Mouse (Mus musculus) kidney, adult 9 months (tissue): ENCODE results near the gene Gm44503.

Experiments used
- DNase-seq: peaks from one replicate; pipeline ENCODE4 v3.0.0; 2022

Gene Gm44503

DNA sequence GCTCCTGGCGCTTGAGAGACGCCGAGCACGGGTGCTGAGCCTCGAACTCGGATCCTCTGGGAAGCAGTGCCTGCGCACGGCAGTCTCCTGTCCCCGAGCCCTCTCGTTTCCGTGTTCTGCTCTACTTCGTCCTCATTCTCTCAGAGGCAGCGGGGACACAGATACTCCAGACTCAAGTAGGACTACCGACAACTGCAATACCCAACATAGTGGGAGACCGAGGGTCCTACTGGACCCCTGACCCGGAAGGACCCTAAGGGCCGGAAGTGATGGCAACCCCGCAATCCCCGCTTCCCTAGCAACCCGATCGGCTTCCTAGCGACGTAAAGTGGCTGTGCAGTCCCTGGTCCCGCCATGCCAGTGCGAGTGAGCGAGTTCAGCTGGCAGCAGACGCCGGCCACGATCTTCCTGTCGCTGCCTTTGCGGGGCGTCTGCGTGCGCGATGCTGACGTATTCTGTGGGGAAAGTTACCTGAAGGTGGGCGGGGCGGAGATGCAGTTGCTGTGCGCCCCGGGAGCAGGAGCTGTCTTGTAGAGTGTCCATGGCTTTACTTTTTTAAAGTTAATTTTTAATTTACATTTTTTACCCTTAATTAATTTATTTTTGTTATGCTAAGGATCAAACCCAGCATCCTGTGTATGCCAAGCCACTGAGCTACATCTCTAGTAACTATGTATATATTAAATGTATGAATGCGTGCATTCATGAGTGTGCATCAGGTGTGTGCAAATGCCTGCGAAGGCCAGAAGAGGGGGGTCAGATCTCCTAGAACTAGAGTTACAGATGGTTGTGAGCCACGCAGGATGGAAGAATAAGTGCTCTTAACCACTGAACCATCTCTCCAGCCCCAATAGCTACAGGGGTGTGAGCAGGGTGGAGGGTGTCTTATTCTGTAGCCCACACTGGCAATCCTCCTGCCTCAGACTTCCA lies at the start of gene Gm44503, which contains the start of gene Dyx1c1:
Gene Gm44503 (plus strand): TSS at position 332 of the 930 bp plus-strand sequence.
Gene Dyx1c1 (plus strand): TSS at position 265 of the 930 bp plus-strand sequence.
- peak; percentile 80 for DNase-seq

DNA sequence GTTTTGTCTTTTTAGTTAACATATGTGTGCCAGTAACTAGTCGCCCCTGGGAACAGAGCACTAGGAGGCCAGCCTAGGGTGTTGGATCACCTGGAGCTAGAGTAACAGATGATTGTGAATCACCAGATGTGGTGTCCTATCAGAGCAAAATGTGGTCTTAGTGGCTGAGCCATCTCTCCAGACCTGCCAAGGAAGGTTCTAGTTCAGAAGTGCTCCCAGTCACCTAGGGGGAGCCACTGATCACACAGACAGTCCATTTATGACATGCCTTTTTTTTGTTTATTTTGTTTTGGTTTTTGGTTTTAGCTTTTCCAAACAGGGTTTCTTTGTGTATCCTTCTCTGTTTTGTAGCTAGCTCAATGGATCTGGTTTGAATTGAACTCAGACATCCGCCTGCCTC lies 47.3 kb upstream of the Gm44503 start:
- no peak for DNase-seq

- DNase-seq = no peak
Measured at GRCm38 (mm10) chr9:72913551-72913950, 45.1 kb upstream of the Gm44503 start.

GRCm38 (mm10) chr9:72915728-72916127 lies 42.9 kb upstream of the Gm44503 start:
- no peak for DNase-seq

- DNase-seq = no peak
Measured at GRCm38 (mm10) chr9:72923068-72923467, 35.6 kb upstream of the Gm44503 start.

DNA sequence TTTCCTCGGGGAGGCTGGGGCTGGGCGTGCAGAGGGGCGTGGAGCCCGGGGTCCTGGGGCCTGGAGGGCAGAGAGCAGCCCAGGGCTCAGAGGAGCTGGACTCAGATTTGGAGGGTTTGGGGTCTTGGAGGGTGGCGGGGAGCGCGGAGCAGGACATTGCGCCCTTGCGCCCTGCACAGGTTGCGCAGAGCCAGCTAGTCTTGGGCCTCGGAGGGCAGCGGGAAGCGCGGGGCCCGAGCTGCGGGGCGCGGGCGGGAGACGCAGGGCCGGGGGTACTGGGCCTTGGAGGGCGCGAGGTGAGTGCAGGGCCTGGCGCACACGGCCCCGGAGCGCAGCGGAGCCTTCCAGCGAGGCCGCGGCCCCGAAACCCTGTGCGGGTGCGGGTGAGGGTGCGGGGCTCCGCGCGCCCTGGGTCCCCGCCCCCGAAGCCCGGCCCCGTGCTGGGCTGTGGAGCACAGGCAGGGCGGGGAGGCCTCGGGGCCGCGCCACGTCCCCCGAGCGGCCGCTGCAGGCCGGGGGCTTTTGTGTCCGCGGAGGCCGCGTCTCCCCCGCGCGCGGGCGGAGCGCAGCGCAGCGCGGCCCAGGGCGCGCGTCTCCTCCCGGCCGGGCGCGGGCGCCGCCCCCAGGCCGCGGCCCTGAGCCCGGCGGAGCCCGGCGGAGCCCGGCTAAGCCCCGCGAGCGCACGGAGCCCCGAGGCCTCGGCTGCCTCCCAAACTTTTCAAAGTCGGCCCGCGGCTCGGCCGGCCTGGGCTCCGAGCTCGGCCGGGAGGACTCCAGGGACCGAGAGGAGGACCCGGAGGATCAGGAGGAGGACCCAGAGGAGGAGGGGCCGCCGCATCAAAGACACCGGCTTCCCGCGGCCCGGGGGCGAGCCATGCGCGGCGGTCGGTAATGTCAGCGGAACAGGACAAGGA lies 33.4 kb upstream of the Gm44503 start, which contains the start of gene Pygo1:
Gene Pygo1 (plus strand): TSS at position 625 of the 914 bp plus-strand sequence.
- no peak for DNase-seq

DNA sequence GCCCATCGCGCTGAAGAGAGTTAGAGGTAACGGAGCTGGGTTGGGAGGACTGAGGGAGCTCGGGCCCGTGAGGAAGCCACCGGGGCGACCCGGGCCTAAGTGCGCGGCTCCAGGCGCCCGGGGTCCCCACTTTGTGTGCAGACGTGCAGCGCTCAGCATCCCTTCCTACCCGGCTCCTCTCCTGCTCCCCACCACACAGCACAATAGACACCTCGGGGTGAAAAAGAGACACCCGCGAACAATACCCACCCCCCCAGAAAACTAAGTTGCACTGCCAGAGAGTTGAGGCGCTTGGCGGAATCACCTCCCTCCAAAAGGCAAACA lies 32.8 kb upstream of the Gm44503 start:
- no peak for DNase-seq

GRCm38 (mm10) chr9:72931166-72931790 lies 27.4 kb upstream of the Gm44503 start:
- no peak for DNase-seq

- DNase-seq = no peak
Measured at GRCm38 (mm10) chr9:72935309-72935708, 23.3 kb upstream of the Gm44503 start.

GRCm38 (mm10) chr9:72936301-72936700 lies 22.4 kb upstream of the Gm44503 start:
- DNase-seq = no peak

GRCm38 (mm10) chr9:72943424-72943823 lies 15.2 kb upstream of the Gm44503 start:
- DNase-seq = no peak

- DNase-seq = no peak
Measured at GRCm38 (mm10) chr9:72944286-72944685, 14.4 kb upstream of the Gm44503 start.

DNA sequence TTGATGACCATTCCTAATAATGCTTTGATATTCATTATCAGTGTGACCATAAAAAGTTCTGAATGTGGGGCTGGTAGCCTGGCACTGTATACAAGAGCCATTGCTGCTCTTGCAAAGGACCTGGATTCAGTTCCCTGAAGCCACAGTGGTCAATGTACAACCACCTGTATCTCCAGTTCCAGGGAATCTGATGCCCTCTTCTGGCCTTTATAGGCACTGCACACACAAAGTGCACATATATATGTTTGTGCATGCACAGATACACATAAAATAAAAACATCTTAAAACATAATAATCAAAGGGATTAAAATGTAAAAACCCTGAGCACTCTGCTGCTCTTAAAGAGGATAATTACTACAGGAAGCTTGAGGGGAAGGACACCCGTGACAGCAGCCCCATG lies 11.6 kb upstream of the Gm44503 start:
- no peak for DNase-seq

DNA sequence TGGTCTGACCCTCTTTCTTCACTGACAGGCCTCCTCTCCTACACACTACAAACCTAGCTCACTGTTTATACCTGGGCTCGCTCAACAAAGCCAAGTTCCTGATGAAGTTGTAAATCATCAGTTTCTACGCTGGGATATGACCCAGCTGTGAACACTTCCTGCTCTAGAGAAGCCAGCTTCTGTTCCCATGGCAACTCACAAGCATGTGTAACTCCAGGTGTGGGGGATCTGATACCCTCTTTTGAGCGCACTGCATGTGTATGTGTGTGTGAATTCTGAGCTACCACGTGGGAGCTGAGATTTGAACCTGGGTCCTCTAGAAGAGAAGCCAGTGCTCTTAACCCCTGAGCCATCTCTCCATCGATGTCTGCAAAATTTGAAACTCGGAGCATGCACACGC lies 9.1 kb upstream of the Gm44503 start:
- DNase-seq = no peak

DNA sequence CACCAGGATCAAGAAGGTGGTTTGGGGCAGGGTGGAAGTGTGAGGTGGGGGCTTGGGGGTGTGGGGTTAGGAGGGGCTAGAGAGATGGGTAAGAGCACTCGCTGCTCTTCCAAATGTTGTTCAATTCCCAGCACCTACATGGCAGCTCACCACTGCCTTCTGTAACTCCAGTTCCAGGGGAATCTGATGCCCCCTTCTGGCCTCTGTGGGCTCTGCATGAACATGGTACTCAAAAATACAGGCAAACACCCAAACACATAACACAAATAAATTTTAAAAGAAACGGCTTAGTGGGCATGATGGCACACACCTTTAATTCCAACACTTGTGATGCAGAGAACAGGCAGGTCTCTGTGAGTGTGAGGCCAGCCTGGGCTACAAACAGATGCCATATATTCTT lies 3.9 kb upstream of the Gm44503 start:
- DNase-seq = no peak

DNA sequence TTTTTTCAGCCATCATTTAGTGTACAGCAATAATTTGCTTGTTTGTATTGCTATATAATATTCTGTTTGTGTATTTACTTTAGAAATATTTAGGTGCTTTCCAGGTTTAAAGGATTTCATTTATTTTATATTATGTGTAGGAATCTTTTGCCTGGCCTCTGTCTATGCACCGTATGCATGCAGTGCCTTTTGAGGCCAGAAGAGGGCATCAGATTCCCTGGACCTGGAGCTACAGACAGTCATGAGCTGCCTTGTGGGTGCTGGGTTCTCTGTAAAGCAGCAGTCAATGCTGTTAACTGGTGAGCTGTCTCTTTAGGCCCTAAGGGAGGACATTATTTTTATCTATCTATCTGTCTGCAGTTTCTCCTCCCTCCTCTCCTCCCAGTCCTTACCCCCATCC lies 3.1 kb upstream of the Gm44503 start:
- peak; percentile 52 for DNase-seq

DNA sequence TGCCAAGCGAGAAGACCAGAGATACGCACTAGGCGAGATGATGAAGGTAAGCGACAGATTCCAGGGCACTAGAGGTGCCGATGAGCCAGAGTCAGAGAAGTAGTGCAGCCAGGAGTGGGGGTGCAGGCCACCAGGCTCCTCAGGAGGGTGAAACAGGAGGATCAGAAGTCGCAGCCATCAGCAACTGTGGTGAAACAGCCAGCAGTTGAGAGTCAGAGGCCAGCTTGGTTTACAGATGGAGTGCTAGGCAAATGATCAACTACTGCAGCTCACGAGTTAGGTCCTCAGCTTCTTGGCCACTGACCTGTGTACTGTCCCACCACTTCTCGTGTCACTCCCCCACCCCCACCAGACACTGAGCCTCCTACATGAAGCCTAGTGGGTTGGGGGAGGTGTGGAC lies 2.7 kb downstream of the Gm44503 start:
- peak; percentile 60 for DNase-seq

GRCm38 (mm10) chr9:72961959-72962358 lies 3.3 kb downstream of the Gm44503 start:
- DNase-seq = no peak

GRCm38 (mm10) chr9:72968349-72969061 lies 9.9 kb downstream of the Gm44503 start:
- peak; percentile 58 for DNase-seq

- peak; percentile 48 for DNase-seq
Measured at GRCm38 (mm10) chr9:72969874-72970273, 11.2 kb downstream of the Gm44503 start.

GRCm38 (mm10) chr9:72972435-72972834 lies 13.8 kb downstream of the Gm44503 start:
- no peak for DNase-seq

DNA sequence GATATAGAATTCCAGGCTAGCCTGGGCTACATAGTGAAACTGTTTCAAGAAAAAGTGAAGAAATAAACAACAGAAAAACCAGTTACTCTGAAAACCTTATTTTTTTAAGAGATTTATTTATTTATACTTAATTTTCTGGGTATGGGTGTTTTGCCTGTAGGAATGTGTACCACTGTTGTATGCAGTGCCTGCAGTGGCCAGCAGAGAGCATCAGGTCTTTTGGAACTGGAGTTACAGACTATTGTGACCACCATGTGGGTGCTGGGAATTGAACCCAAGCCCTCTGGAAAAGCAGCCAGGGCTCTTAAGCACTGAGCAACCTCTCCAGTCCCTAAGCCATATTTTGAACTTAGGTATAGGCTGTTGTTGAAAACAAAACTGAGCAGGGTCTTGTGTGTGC lies 14.3 kb downstream of the Gm44503 start:
- DNase-seq = no peak
